Mouse (Mus musculus) gastrocnemius, adult 8-10 months (tissue): ENCODE measurements around the gene Trpv1. TPM values are rescaled to one million over a fixed set of nuclear protein-coding genes. Genes with fewer than 3 reads are reported as not detected.

Source experiments
- DNase-seq, 2 experiments: peaks; one replicate each; pipeline ENCODE4 v3.0.0; 2022; ENCODE audit warnings: low spot score in 2 of 2
- total RNA-seq, 4 experiments: library from RNA; stranded (reverse); gene quantifications; 2 replicates each; pipeline ENCODE4 v1.2.4; 2022

The Trpv1 gene
- under 1 TPM; 0.08 to 0.12 (median 0.10) TPM for total RNA-seq

GRCm38 (mm10) chr11:73233992-73234391 is at the start of gene Trpv1:
Gene Trpv1, plus strand, starts transcription at chr11:73234292.
- no peak for DNase-seq

- no peak for DNase-seq
Observed at GRCm38 (mm10) chr11:73185872-73186615, 48.0 kb upstream of the Trpv1 start.

GRCm38 (mm10) chr11:73187231-73187630 is 46.9 kb upstream of the Trpv1 start:
- no peak for DNase-seq

- DNase-seq, result no peak
Observed at GRCm38 (mm10) chr11:73193047-73193446, 41.0 kb upstream of the Trpv1 start.

GRCm38 (mm10) chr11:73194444-73194843 is 39.6 kb upstream of the Trpv1 start:
- DNase-seq, result no peak

GRCm38 (mm10) chr11:73198190-73198589 is 35.9 kb upstream of the Trpv1 start:
- DNase-seq, result no peak

- DNase-seq, result peak in 1 of 2 experiments; percentile 77
Observed at GRCm38 (mm10) chr11:73198603-73199229, 35.4 kb upstream of the Trpv1 start, which contains the start of gene Ctns. Gene Ctns, minus strand, starts transcription at chr11:73199042.

- DNase-seq, result peak; percentile 91 to 92
Observed at GRCm38 (mm10) chr11:73199230-73199712, 34.8 kb upstream of the Trpv1 start, which contains the start of gene Shpk. Gene Shpk, plus strand, starts transcription at chr11:73199460.

- DNase-seq, result no peak
Observed at GRCm38 (mm10) chr11:73199879-73200278, 34.2 kb upstream of the Trpv1 start.

- no peak for DNase-seq
Observed at GRCm38 (mm10) chr11:73201021-73201420, 33.1 kb upstream of the Trpv1 start.

- no peak for DNase-seq
Observed at GRCm38 (mm10) chr11:73201597-73201996, 32.5 kb upstream of the Trpv1 start.

GRCm38 (mm10) chr11:73203895-73204294 is 30.2 kb upstream of the Trpv1 start:
- no peak for DNase-seq

- DNase-seq, result no peak
Observed at GRCm38 (mm10) chr11:73205194-73205593, 28.9 kb upstream of the Trpv1 start.

GRCm38 (mm10) chr11:73207621-73208020 is 26.5 kb upstream of the Trpv1 start:
- DNase-seq, result no peak

GRCm38 (mm10) chr11:73213956-73214355 is 20.1 kb upstream of the Trpv1 start:
- DNase-seq, result no peak

GRCm38 (mm10) chr11:73219671-73220070 is 14.4 kb upstream of the Trpv1 start:
- no peak for DNase-seq

- DNase-seq, result no peak
Observed at GRCm38 (mm10) chr11:73220651-73221050, 13.4 kb upstream of the Trpv1 start.

- no peak for DNase-seq
Observed at GRCm38 (mm10) chr11:73222846-73223245, 11.2 kb upstream of the Trpv1 start.

GRCm38 (mm10) chr11:73223966-73224365 is 10.1 kb upstream of the Trpv1 start:
- no peak for DNase-seq

GRCm38 (mm10) chr11:73225856-73226255 is 8.2 kb upstream of the Trpv1 start:
- no peak for DNase-seq

- no peak for DNase-seq
Observed at GRCm38 (mm10) chr11:73228881-73229280, 5.2 kb upstream of the Trpv1 start.

- DNase-seq, result no peak
Observed at GRCm38 (mm10) chr11:73230081-73230480, 4.0 kb upstream of the Trpv1 start.

GRCm38 (mm10) chr11:73232513-73232912 is 1.6 kb upstream of the Trpv1 start:
- DNase-seq, result no peak
